Mouse (Mus musculus) kidney, embryonic 15.5 days (tissue): ENCODE data around the gene C8b. TPM values are rescaled to one million over a fixed set of nuclear protein-coding genes. Genes with fewer than 3 reads are reported as not detected.

ENCODE experiments used
- polyA plus RNA-seq: library from polyadenylated mRNA; unstranded; fragments of >200 nt; fragmentation: Nextera tagmentation; extraction: Ambion mirVana; gene quantifications from 2 replicates; pipeline ENCODE4 v1.2.1, GENCODE M21; 2015

C8b gene
- polyA plus RNA-seq, 1 experiment from 2014 or later, result 0.57 TPM

Other genes starting within 250 kb of the C8b start
- not detected in 2 replicates for gene Gm17662, start 91.0 kb downstream of the C8b start, polyA plus RNA-seq
- gene C8a, start 110.1 kb downstream of the C8b start, polyA plus RNA-seq, result 0.19 and 0.23 TPM in 2 replicates
- gene Fyb2, start 147.1 kb downstream of the C8b start, polyA plus RNA-seq, result 0.45 and 0.56 TPM in 2 replicates